Mouse (Mus musculus) neural tube, embryonic 14.5 days (tissue): ENCODE results near the gene Rnf225. TPM values are rescaled to one million over a fixed set of nuclear protein-coding genes. Genes with fewer than 3 reads are reported as not detected.
"Not testable (repeated sequence)": the region's sequence is repeated elsewhere in the genome, so short reads cannot be mapped to it uniquely, and the experiment has no call there.

Experiments used
- ATAC-seq: fragments of 200-750 bp; cut with Nextera tagmentation; 2 replicates; pipeline ENCODE4 v1.8.0; 2017; ENCODE audit warnings: low read depth, mild to moderate bottlenecking, moderate TSS enrichment, moderate library complexity
- H3K27ac ChIP-seq: fragments of 300-500 bp; sonication (generic); 2 replicates; pipeline ENCODE4 v1.5.1; 2014; ENCODE audit warnings: low read depth, mild to moderate bottlenecking, control low read depth, low read length, moderate library complexity, mixed read lengths
- H3K27me3 ChIP-seq: fragments of 300-500 bp; sonication (generic); 2 replicates; pipeline ENCODE4 v1.6.1; 2014; ENCODE audit warnings: low read length; ENCODE audit not compliant: control insufficient read depth, insufficient read depth
- H3K36me3 ChIP-seq: fragments of 300-500 bp; sonication (generic); 2 replicates; pipeline ENCODE4 v1.6.1; 2014; ENCODE audit warnings: low read length, mixed read lengths; ENCODE audit not compliant: control insufficient read depth, insufficient read depth
- H3K4me1 ChIP-seq: fragments of 300-500 bp; sonication (generic); 2 replicates; pipeline ENCODE4 v1.6.1; 2014; ENCODE audit warnings: low read length; ENCODE audit not compliant: control insufficient read depth, insufficient read depth
- H3K4me2 ChIP-seq: fragments of 300-500 bp; sonication (generic); 2 replicates; pipeline ENCODE4 v1.6.1; 2014; ENCODE audit warnings: mild to moderate bottlenecking, low read depth, low read length, control low read depth
- H3K4me3 ChIP-seq: fragments of 300-500 bp; sonication (generic); 2 replicates; pipeline ENCODE4 v1.5.1; 2014; ENCODE audit warnings: low read depth, low read length, control low read depth, mixed read lengths
- H3K9ac ChIP-seq: fragments of 300-500 bp; sonication (generic); replicated peaks from 2 replicates; pipeline ENCODE4 v1.6.1; 2014; ENCODE audit warnings: low read depth, mild to moderate bottlenecking, control low read depth, low read length, mixed read lengths
- H3K9me3 ChIP-seq: fragments of 300-500 bp; sonication (generic); 2 replicates; pipeline ENCODE4 v1.6.1; 2016; ENCODE audit warnings: low read length; ENCODE audit not compliant: control insufficient read depth
- WGBS: fragments of 180-500 bp; shearing (Covaris S2); extraction: QIAGEN DNeasy Blood & Tissue Kit; methylation state at CpG from one replicate; pipeline ENCODE4 v1.1.7; 2014; 5-methylcytosine and 5-hydroxymethylcytosine counted together
- polyA plus RNA-seq: library from polyadenylated mRNA; unstranded; fragments of >200 nt; fragmentation: Nextera tagmentation; extraction: Ambion mirVana; gene quantifications from 2 replicates; pipeline ENCODE4 v1.2.1, GENCODE M21; 2014

Gene Rnf225
- polyA plus RNA-seq = 0.68 and 1.3 TPM in 2 replicates

GRCm38 (mm10) chr7:12927191-12927680, at the start of gene Rnf225:
Gene Rnf225 (plus strand): TSS chr7:12927416.
- H3K27ac ChIP-seq = no peak within 1 kb of the TSS
- H3K9me3 ChIP-seq = no peaks in the 10 kb centered on the region
- H3K9ac ChIP-seq = peak within 1 kb of the TSS; percentile 37
- no peak for ATAC-seq
- peaks cover 9% of the 10 kb centered on the region for H3K4me1 ChIP-seq
- H3K4me2 ChIP-seq = peak within 1 kb of the TSS; percentile 41
- WGBS = 27% methylated on average over 8 of the region's 8 CpGs
- H3K36me3 ChIP-seq = peaks cover 28% of the 10 kb centered on the region
- peaks cover 11% of the 10 kb centered on the region for H3K27me3 ChIP-seq
- peak within 1 kb of the TSS; percentile 22 for H3K4me3 ChIP-seq

- no peaks in the 10 kb centered on the region for H3K27me3 ChIP-seq
- peaks cover 3% of the 10 kb centered on the region for H3K36me3 ChIP-seq
- H3K4me2 ChIP-seq = peak overlapping the region; percentile 61; the same call in 1 of the 2 replicates
- H3K9me3 ChIP-seq = no peaks in the 10 kb centered on the region
- no peak for ATAC-seq
- no peak overlapping the region; the same call in 1 of the 2 replicates for H3K4me3 ChIP-seq
- H3K4me1 ChIP-seq = peaks cover 5% of the 10 kb centered on the region; the same call in 1 of the 2 replicates
- H3K27ac ChIP-seq = no peak overlapping the region
- no peak overlapping the region for H3K9ac ChIP-seq
These were observed 47.2 kb upstream of the Rnf225 start for GRCm38 (mm10) chr7:12880036-12880435.

- H3K4me3 ChIP-seq = peak overlapping the region; percentile 78
- not testable (repeated sequence) for H3K27ac ChIP-seq, H3K9me3 ChIP-seq, H3K27me3 ChIP-seq, H3K4me1 ChIP-seq, H3K36me3 ChIP-seq
- H3K4me2 ChIP-seq = peak overlapping the region; percentile 61
- 46% methylated on average over 8 of the region's 8 CpGs for WGBS
- H3K9ac ChIP-seq = peak overlapping the region; percentile 80
- peak; percentile 36 for ATAC-seq
These were observed 46.7 kb upstream of the Rnf225 start for GRCm38 (mm10) chr7:12880497-12880896.

- ATAC-seq = peak; percentile 99
- H3K4me3 ChIP-seq = peak within 1 kb of the TSS; percentile 78
- H3K9me3 ChIP-seq = no peaks in the 10 kb centered on the region
- no peak within 1 kb of the TSS for H3K27ac ChIP-seq
- H3K4me1 ChIP-seq = peaks cover 5% of the 10 kb centered on the region; the same call in 1 of the 2 replicates
- 1% methylated on average over 35 of the region's 35 CpGs for WGBS
- H3K4me2 ChIP-seq = peak within 1 kb of the TSS; percentile 61
- H3K27me3 ChIP-seq = no peaks in the 10 kb centered on the region
- peaks cover 11% of the 10 kb centered on the region for H3K36me3 ChIP-seq
- H3K9ac ChIP-seq = peak within 1 kb of the TSS; percentile 80
These were observed 46.1 kb upstream of the Rnf225 start, which contains the start of gene Zfp128 for GRCm38 (mm10) chr7:12880911-12881660. Gene Zfp128 (plus strand): TSS chr7:12881177.

- 94% methylated on average over 12 of the region's 12 CpGs for WGBS
- H3K4me2 ChIP-seq = no peak overlapping the region
- H3K4me1 ChIP-seq = peaks cover 4% of the 10 kb centered on the region; the same call in 1 of the 2 replicates
- no peaks in the 10 kb centered on the region for H3K9me3 ChIP-seq
- H3K4me3 ChIP-seq = no peak overlapping the region
- no peak overlapping the region for H3K27ac ChIP-seq
- no peak for ATAC-seq
- H3K36me3 ChIP-seq = peaks cover 45% of the 10 kb centered on the region
- no peaks in the 10 kb centered on the region for H3K27me3 ChIP-seq
- H3K9ac ChIP-seq = no peak overlapping the region
These were observed 40.5 kb upstream of the Rnf225 start for GRCm38 (mm10) chr7:12886563-12887266.

- Histone ChIP-seq H3K9ac (no peak overlapping the region), H3K27ac (no peak overlapping the region), H3K9me3 (no peaks in the 10 kb centered on the region), H3K27me3 (no peaks in the 10 kb centered on the region), H3K36me3 (peaks cover 45% of the 10 kb centered on the region), H3K4me1 (no peaks in the 10 kb centered on the region; the same call in 1 of the 2 replicates), H3K4me2 (no peak overlapping the region), H3K4me3 (no peak overlapping the region)
- WGBS = 94% methylated on average over 5 of the region's 5 CpGs
- no peak for ATAC-seq
These were observed 39.6 kb upstream of the Rnf225 start for GRCm38 (mm10) chr7:12887585-12887984.

GRCm38 (mm10) chr7:12890928-12891327, 36.3 kb upstream of the Rnf225 start:
- ATAC-seq = no peak
- 95% methylated on average over 14 of the region's 14 CpGs for WGBS
- peaks cover 35% of the 10 kb centered on the region for H3K36me3 ChIP-seq
- H3K4me1 ChIP-seq = no peaks in the 10 kb centered on the region
- H3K9me3 ChIP-seq = no peaks in the 10 kb centered on the region
- no peak overlapping the region for H3K4me2 ChIP-seq
- no peak overlapping the region for H3K27ac ChIP-seq
- no peak overlapping the region for H3K9ac ChIP-seq
- no peaks in the 10 kb centered on the region for H3K27me3 ChIP-seq
- H3K4me3 ChIP-seq = no peak overlapping the region

GRCm38 (mm10) chr7:12891334-12891733, 35.9 kb upstream of the Rnf225 start:
- H3K27me3 ChIP-seq = no peaks in the 10 kb centered on the region
- H3K36me3 ChIP-seq = peaks cover 31% of the 10 kb centered on the region
- no peak for ATAC-seq
- 100% methylated on average over 1 of the region's 1 CpGs for WGBS
- no peaks in the 10 kb centered on the region for H3K4me1 ChIP-seq
- no peak overlapping the region for H3K4me2 ChIP-seq
- no peaks in the 10 kb centered on the region for H3K9me3 ChIP-seq
- H3K27ac ChIP-seq = no peak overlapping the region
- no peak overlapping the region for H3K4me3 ChIP-seq
- no peak overlapping the region for H3K9ac ChIP-seq
